Mouse (Mus musculus): ENCODE data around the gene Barhl2. TPM values are rescaled to one million over a fixed set of nuclear protein-coding genes. Genes with fewer than 3 reads are reported as not detected.

Gene Barhl2
- polyA plus RNA-seq (2014; fragmentation: Illumina TruSeq; extraction: RNeasy Lipid Tissue Mini Kit (QIAGEN cat#74804); ENCODE audit: low replicate concordance) = not detected

DNA sequence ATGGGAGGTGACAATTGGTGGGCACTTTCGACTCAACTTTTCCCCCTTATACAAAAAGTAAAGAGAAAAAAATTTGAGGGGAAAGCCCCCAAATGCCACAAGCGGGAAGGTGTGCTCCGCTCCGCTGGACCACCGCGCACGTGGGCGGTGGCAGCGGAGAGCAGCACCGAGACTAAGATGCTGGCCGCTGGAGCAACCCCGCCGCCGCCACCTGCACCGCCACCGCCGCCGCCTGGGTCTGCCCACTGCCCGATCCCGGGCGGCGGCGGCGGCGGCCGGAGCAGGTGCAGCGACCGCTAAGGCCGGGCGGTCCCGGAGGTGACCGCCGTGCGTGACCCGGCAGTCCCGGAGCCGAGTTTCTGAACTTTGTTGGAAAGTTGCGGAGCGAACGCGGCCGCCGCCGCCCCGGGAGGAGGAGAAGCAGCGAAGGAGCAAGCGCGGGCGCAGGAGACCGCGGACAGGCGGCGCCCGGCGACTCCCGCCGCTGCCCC, at the start of gene Barhl2:
Barhl2 (minus strand) TSS at position 181 of the 491 bp plus-strand sequence.

Other genes starting within 250 kb of the Barhl2 start
- not detected for gene Gm17304, start 150.9 kb upstream of the Barhl2 start, polyA plus RNA-seq (2014; fragmentation: Illumina TruSeq; extraction: RNeasy Lipid Tissue Mini Kit (QIAGEN cat#74804); ENCODE audit: low replicate concordance)
- 46.4 TPM for gene Zfp644, start 239.1 kb upstream of the Barhl2 start, polyA plus RNA-seq (2014; fragmentation: Illumina TruSeq; extraction: RNeasy Lipid Tissue Mini Kit (QIAGEN cat#74804); ENCODE audit: low replicate concordance)

Data from small intestine, adult 10 weeks (tissue).